Mouse (Mus musculus): Measurements from ENCODE around the gene Gm7247. TPM values are rescaled to one million over a fixed set of nuclear protein-coding genes. Genes with fewer than 3 reads are reported as not detected.
"Not testable (repeated sequence)": the region's sequence is repeated elsewhere in the genome, so short reads cannot be mapped to it uniquely, and the experiment has no call there.

Gm7247 gene
- total RNA-seq, 1 experiment from 2014 or later: not detected

DNA sequence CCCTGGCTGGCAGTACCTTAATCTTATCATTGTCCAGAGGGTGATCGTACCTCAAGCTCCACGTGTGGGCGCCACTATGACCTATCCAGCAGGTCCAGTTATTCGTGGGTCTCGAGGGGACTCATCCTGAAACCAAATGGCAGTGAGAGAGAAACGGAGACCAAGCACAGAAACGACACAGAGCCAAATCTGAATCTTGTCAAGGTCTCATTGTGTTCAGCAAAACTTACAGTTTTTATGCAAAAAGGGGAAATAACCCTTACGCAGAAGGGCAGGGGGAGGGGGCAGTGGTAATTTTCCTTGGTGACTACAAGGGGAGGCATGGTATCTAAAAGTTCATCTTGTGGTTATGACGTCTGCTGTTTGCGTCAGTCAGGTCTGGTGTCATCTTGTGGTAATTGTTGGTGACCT, 121.4 kb downstream of the Gm7247 start:
- not testable (repeated sequence) for ATAC-seq (replicated peaks; ENCODE audit: insufficient number of reproducible peaks, low FRiP score, low TSS enrichment, poor library complexity, severe bottlenecking)

DNA sequence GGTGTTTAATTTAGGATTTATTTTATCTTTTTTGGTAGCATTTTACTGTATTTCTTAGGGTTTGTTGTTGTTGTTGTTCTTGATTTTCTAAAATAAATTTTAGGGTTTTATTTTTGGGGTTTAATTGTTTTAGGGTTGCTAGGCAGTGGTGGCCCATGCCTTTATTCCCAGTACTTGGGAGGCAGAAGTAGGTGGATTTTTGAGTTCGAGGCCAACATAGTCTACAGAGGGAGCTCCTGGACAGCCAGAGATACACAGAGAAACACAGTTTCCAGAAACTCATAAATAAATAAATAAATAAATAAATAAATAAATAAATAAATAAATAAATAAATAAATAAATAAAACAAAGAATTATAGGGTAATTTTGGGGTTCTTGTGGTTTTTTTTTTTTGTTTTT, 122.1 kb downstream of the Gm7247 start:
- ATAC-seq (replicated peaks; ENCODE audit: insufficient number of reproducible peaks, low FRiP score, low TSS enrichment, poor library complexity, severe bottlenecking): no peak

GRCm38 (mm10) chr14:51486111-51486510, 124.6 kb downstream of the Gm7247 start:
- ATAC-seq (replicated peaks; ENCODE audit: insufficient number of reproducible peaks, low FRiP score, low TSS enrichment, poor library complexity, severe bottlenecking): no peak

- ATAC-seq (replicated peaks; ENCODE audit: insufficient number of reproducible peaks, low FRiP score, low TSS enrichment, poor library complexity, severe bottlenecking): no peak
Observed at GRCm38 (mm10) chr14:51495781-51496180, 134.2 kb downstream of the Gm7247 start.

GRCm38 (mm10) chr14:51496955-51497354, 135.4 kb downstream of the Gm7247 start:
- ATAC-seq (replicated peaks; ENCODE audit: insufficient number of reproducible peaks, low FRiP score, low TSS enrichment, poor library complexity, severe bottlenecking): no peak

GRCm38 (mm10) chr14:51497958-51498357, 136.4 kb downstream of the Gm7247 start:
- ATAC-seq (replicated peaks; ENCODE audit: insufficient number of reproducible peaks, low FRiP score, low TSS enrichment, poor library complexity, severe bottlenecking): no peak

- ATAC-seq (replicated peaks; ENCODE audit: insufficient number of reproducible peaks, low FRiP score, low TSS enrichment, poor library complexity, severe bottlenecking): no peak
Observed at GRCm38 (mm10) chr14:51499707-51500275, 138.2 kb downstream of the Gm7247 start.

DNA sequence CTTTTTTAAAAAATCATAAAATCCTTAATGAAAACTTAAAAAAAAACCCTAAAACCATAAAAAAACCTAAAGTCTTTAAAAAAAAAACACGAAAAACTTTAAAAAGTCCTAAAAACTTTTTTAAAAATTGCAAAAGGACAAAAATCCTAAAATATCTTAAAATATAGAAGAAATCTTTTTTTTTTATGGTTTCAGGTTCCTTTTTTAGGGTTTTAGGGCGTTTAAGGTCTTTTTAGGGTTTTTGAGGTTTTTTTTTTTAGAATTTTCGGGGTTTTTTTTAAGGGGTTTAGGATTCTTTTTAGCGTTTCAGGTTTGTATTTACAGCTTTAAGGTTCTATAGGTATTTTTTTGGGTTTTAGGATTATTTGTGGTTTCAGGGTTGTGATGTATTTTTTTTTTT, 138.9 kb downstream of the Gm7247 start:
- no peak for ATAC-seq (replicated peaks; ENCODE audit: insufficient number of reproducible peaks, low FRiP score, low TSS enrichment, poor library complexity, severe bottlenecking)

DNA sequence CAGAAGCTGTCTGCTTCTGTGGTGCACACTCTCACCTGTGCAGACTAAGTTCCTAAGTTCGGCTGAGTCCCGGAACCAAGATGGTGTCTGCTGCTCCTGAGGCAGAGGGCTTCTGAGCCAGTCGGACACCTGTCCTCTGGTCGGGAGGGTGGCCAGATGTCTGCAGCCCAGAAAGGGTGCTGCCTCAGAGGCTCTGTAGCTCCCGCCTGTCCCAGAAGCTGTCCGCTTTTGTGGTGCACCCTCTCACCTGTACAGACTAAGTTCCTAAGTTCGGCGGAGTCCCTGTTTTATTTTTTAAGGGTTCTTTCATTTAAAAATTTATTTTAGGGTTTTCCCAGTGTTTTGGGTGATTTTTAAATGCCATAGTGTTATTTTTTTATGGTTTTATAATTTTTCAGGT, 145.9 kb downstream of the Gm7247 start:
- ATAC-seq (replicated peaks; ENCODE audit: insufficient number of reproducible peaks, low FRiP score, low TSS enrichment, poor library complexity, severe bottlenecking): no peak

GRCm38 (mm10) chr14:51552490-51552889, 190.9 kb downstream of the Gm7247 start, which contains the start of gene Gm5622:
Gene Gm5622 (plus strand): TSS chr14:51552790.
- no peak for ATAC-seq (replicated peaks; ENCODE audit: insufficient number of reproducible peaks, low FRiP score, low TSS enrichment, poor library complexity, severe bottlenecking)

DNA sequence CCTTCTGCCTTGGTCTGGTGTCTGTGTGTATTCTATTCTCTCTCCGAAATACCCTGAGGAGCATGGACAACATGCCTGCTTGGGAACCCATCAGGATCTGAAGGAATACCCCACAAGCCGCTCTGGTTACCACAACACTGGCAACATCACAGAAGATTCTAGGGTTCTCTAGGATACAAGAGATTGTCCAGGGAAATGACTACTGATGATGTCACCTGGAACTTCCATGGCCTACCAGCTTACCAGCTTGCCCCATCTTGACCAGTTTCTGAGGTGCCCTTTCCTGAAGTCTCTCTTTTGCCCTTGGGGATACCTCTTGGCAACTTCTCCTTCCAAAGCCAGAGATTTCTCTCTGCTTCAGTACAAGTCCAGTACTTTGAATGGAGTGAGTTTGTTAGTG, 212.4 kb downstream of the Gm7247 start, which contains the start of gene Gm17175:
Gene Gm17175, minus strand, starts transcription at position 101 of the 400 bp plus-strand sequence.
- ATAC-seq (replicated peaks; ENCODE audit: insufficient number of reproducible peaks, low FRiP score, low TSS enrichment, poor library complexity, severe bottlenecking): not testable (repeated sequence)

- ATAC-seq (replicated peaks; ENCODE audit: insufficient number of reproducible peaks, low FRiP score, low TSS enrichment, poor library complexity, severe bottlenecking): not testable (repeated sequence)
Observed at GRCm38 (mm10) chr14:51592039-51592438, 230.5 kb downstream of the Gm7247 start, which contains the start of gene Gm17174. Gene Gm17174 (minus strand): TSS chr14:51592139.

GRCm38 (mm10) chr14:51611210-51611609, 249.7 kb downstream of the Gm7247 start, which contains the start of gene Gm17078:
Gene Gm17078 (minus strand): TSS chr14:51611310.
- ATAC-seq (replicated peaks; ENCODE audit: insufficient number of reproducible peaks, low FRiP score, low TSS enrichment, poor library complexity, severe bottlenecking): no peak

Other genes starting within 250 kb of the Gm7247 start
- gene Eddm3b, start 247.3 kb upstream of the Gm7247 start, total RNA-seq (2017): not detected in 3 replicates
- gene Rnase6, start 237.8 kb upstream of the Gm7247 start, total RNA-seq (2017): 198 to 426 TPM (median 345 TPM) in 3 replicates
- not detected in 3 replicates for gene Rnase1, start 215.0 kb upstream of the Gm7247 start, total RNA-seq (2017)
- not detected in 3 replicates for gene Rnase2b, start 199.5 kb upstream of the Gm7247 start, total RNA-seq (2017)
- not detected in 3 replicates for gene Ang2, start 162.6 kb upstream of the Gm7247 start, total RNA-seq (2017)
- not detected in 3 replicates for gene Ear14, start 158.4 kb upstream of the Gm7247 start, total RNA-seq (2017)
- gene Rnase2a, start 105.6 kb upstream of the Gm7247 start, total RNA-seq (2017): not detected in 3 replicates
- gene Vmn2r88, start 49.1 kb downstream of the Gm7247 start, total RNA-seq (2017): not detected in 3 replicates
- gene Vmn2r89, start 90.1 kb downstream of the Gm7247 start, total RNA-seq (2017): 0.10 TPM in 1 of 3 replicates, not detected in the others
- not detected in 3 replicates for gene Gm5622, start 191.0 kb downstream of the Gm7247 start, total RNA-seq (2017)
- not detected in 3 replicates for gene Gm17175, start 212.3 kb downstream of the Gm7247 start, total RNA-seq (2017)
- gene Gm17174, start 230.4 kb downstream of the Gm7247 start, total RNA-seq (2017): not detected in 3 replicates
- gene Gm17078, start 249.6 kb downstream of the Gm7247 start, total RNA-seq (2017): not detected in 3 replicates